Mouse (Mus musculus): Measurements from ENCODE around the gene Olfr19.

- TF ChIP-seq CTCF (IDR thresholded peaks at IDR 0.05; ENCODE audit: insufficient read depth, low read depth, low read length) (no peak), POLR2A (IDR thresholded peaks at IDR 0.05; ENCODE audit: insufficient read depth, low read depth, low read length) (no peak)
These were observed 7.8 kb upstream of the Olfr19 start for GRCm38 (mm10) chr16:16684053-16684452.
